Mouse (Mus musculus) heart, embryonic 14.5 days (tissue): ENCODE data around the gene Lect2. TPM values are rescaled to one million over a fixed set of nuclear protein-coding genes. Genes with fewer than 3 reads are reported as not detected.

ENCODE experiments used
- ATAC-seq: fragments of 200-750 bp; cut with Nextera tagmentation; 2 replicates; pipeline ENCODE4 v1.8.0; 2017; ENCODE audit warnings: low read depth, moderate TSS enrichment; ENCODE audit not compliant: insufficient number of reproducible peaks, insufficient read depth, low FRiP score
- H3K27ac ChIP-seq, 2 experiments: fragments of 200-500 bp in 1 of 2; fragments of 300-500 bp in 1 of 2; sonication (generic) in 1 of 2; replicated peaks in 1 of 2; 2 replicates each; pipeline ENCODE4 v1.5.1; 2012 to 2014; ENCODE audit warnings: low read depth in 2 of 2, low read length in 2 of 2, control low read depth in 1 of 2, mild to moderate bottlenecking in 1 of 2, mixed read lengths in 1 of 2; ENCODE audit not compliant: control insufficient read depth in 1 of 2, insufficient read depth in 1 of 2
- H3K27me3 ChIP-seq: fragments of 300-500 bp; sonication (generic); 2 replicates; pipeline ENCODE4 v1.6.1; 2014; ENCODE audit warnings: mild to moderate bottlenecking, low read length, control low read depth; ENCODE audit not compliant: control insufficient read depth, insufficient read depth
- H3K36me3 ChIP-seq: fragments of 300-500 bp; sonication (generic); 2 replicates; pipeline ENCODE4 v1.6.1; 2014; ENCODE audit warnings: mild to moderate bottlenecking, control low read depth, low read length, mixed read lengths; ENCODE audit not compliant: control insufficient read depth, insufficient read depth
- H3K4me1 ChIP-seq, 2 experiments: fragments of 200-500 bp in 1 of 2; fragments of 300-500 bp in 1 of 2; sonication (generic) in 1 of 2; 2 replicates each; pipeline ENCODE4 v1.6.1; 2012 to 2014; ENCODE audit warnings: low read length in 2 of 2, control low read depth in 1 of 2, mixed read lengths in 1 of 2; ENCODE audit not compliant: control insufficient read depth in 2 of 2, insufficient read depth in 2 of 2
- H3K4me2 ChIP-seq: fragments of 300-500 bp; sonication (generic); 2 replicates; pipeline ENCODE4 v1.6.1; 2014; ENCODE audit warnings: mild to moderate bottlenecking, low read length
- H3K4me3 ChIP-seq, 2 experiments: fragments of 200-500 bp in 1 of 2; fragments of 300-500 bp in 1 of 2; sonication (generic) in 1 of 2; 2 replicates each; pipeline ENCODE4 v1.5.1; 2012 to 2014; ENCODE audit warnings: low read length in 2 of 2, mild to moderate bottlenecking in 2 of 2, control low read depth in 1 of 2, low read depth in 1 of 2, moderate library complexity in 1 of 2; ENCODE audit not compliant: control insufficient read depth in 1 of 2, insufficient read depth in 1 of 2
- H3K9ac ChIP-seq: fragments of 300-500 bp; sonication (generic); 2 replicates; pipeline ENCODE4 v1.6.1; 2014; ENCODE audit warnings: mild to moderate bottlenecking, low read length
- H3K9me3 ChIP-seq: fragments of 300-500 bp; sonication (generic); 2 replicates; pipeline ENCODE4 v1.6.1; 2016; ENCODE audit warnings: low read length, control low read depth; ENCODE audit not compliant: control insufficient read depth
- WGBS: fragments of 180-500 bp; shearing (Covaris S2); extraction: QIAGEN DNeasy Blood & Tissue Kit; methylation state at CpG from one replicate; pipeline ENCODE4 v1.1.7; 2014; 5-methylcytosine and 5-hydroxymethylcytosine counted together
- polyA plus RNA-seq: library from polyadenylated mRNA; unstranded; fragments of >200 nt; fragmentation: Nextera tagmentation; extraction: Ambion mirVana; gene quantifications from 2 replicates; pipeline ENCODE4 v1.2.1, GENCODE M21; 2014

Gene Lect2
- polyA plus RNA-seq, 1 experiment from 2014 or later = not detected

- no peaks in the 10 kb centered on the region for H3K27me3 ChIP-seq
- WGBS = 81% methylated on average over 2 of the region's 2 CpGs
These were observed 38.5 kb downstream of the Lect2 start for GRCm38 (mm10) chr13:56509796-56510195.

GRCm38 (mm10) chr13:56506871-56507496, 41.3 kb downstream of the Lect2 start:
- H3K27ac ChIP-seq = no peak overlapping the region
- ATAC-seq = no peak
- no peak overlapping the region for H3K9ac ChIP-seq
- no peak overlapping the region for H3K4me2 ChIP-seq
- 74% methylated on average over 6 of the region's 6 CpGs for WGBS
- no peaks in the 10 kb centered on the region for H3K9me3 ChIP-seq
- H3K4me1 ChIP-seq = no peaks in the 10 kb centered on the region
- no peaks in the 10 kb centered on the region for H3K36me3 ChIP-seq
- H3K4me3 ChIP-seq = no peak overlapping the region
- H3K27me3 ChIP-seq = 0 out of 2 replicates have a peak, but pooled peaks cover 4% of the 10 kb centered on the region

More at GRCm38 (mm10) chr13:56509796-56510195, 38.5 kb downstream of the Lect2 start:
- H3K4me2 ChIP-seq = no peak overlapping the region
- H3K36me3 ChIP-seq = no peaks in the 10 kb centered on the region
- no peaks in the 10 kb centered on the region for H3K4me1 ChIP-seq
- no peak overlapping the region for H3K27ac ChIP-seq
- no peak overlapping the region for H3K4me3 ChIP-seq
- H3K9ac ChIP-seq = no peak overlapping the region
- H3K9me3 ChIP-seq = no peaks in the 10 kb centered on the region
- ATAC-seq = no peak

DNA sequence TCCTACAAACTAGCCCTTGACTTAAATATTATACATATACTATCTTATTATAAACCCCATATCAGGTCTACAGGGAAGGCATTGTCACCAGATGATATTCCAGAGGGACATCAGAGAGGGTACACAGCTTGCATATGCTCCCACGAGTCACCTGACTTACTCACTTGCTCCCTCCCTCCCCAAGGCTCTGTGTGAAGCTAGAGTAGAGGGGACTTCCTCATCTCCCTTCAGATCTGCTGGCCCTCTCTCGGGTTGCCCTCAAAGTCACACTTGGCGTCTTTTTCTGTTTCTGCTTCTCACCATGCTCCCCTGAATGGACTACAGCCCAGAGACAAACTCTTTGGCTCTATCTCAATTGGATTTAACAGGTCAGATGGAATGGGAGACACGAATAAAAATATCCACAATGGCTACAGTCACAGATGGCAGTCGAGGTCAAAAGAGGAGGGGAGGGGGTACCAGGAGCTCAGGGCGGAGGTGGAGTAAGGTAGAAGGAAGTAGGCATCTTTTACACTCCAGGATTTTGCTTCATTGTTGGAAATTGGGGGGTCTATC, 46.4 kb downstream of the Lect2 start:
- Histone ChIP-seq H3K4me2 (no peak overlapping the region), H3K27ac (no peak overlapping the region), H3K4me3 (no peak overlapping the region), H3K9ac (no peak overlapping the region), H3K27me3 (0 out of 2 replicates have a peak, but pooled peaks cover 4% of the 10 kb centered on the region), H3K9me3 (peaks cover 2% of the 10 kb centered on the region; the same call in 1 of the 2 replicates), H3K36me3 (no peaks in the 10 kb centered on the region), H3K4me1 (no peaks in the 10 kb centered on the region)
- WGBS = 54% methylated on average over 6 of the region's 6 CpGs
- no peak for ATAC-seq

DNA sequence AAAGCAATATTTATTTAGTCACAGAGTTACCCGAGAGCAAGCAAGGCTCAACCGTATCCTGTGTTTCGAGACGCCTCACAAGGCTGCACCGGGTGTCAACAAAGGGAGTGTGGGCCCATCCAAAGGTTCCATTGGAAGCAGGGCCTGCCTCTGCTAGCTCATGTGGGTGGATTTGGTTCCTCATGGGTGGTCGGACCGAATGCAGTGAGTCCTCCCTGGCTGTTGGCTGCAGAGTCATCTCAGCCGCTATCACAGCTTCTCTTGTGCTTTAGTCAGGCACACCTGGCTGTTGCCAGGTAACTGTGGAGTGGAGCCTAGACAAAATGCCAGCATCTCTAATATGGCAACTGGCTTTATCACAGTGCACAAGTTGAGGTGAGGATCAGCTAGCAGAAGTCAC, 47.7 kb downstream of the Lect2 start:
- 86% methylated on average over 8 of the region's 8 CpGs for WGBS
- H3K4me1 ChIP-seq = no peaks in the 10 kb centered on the region
- no peak overlapping the region for H3K9ac ChIP-seq
- no peak for ATAC-seq
- H3K4me3 ChIP-seq = no peak overlapping the region
- no peaks in the 10 kb centered on the region for H3K36me3 ChIP-seq
- no peak overlapping the region for H3K4me2 ChIP-seq
- peaks cover 2% of the 10 kb centered on the region; the same call in 1 of the 2 replicates for H3K9me3 ChIP-seq
- 0 out of 2 replicates have a peak, but pooled peaks cover 4% of the 10 kb centered on the region for H3K27me3 ChIP-seq
- H3K27ac ChIP-seq = no peak overlapping the region

DNA sequence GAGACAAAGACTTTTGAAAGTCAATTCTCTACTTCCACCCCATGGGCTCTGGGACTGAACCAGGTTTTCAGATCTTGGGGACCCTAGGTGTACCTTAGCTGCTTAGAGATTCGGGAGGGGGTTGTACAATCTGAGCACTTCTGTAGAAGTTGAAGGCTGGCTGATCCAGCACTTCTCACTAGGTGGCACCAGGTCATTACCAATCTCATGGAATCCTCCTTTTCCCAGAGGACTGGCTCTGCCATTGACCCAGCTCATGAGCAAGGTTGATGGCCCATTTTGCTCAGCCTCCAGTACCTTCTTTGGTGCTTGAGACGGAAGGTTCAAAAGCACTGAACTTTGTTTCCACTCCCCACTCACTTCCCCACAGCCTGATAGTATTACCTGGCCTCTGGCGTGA, 48.2 kb downstream of the Lect2 start:
- Histone ChIP-seq H3K27ac (no peak overlapping the region), H3K36me3 (no peaks in the 10 kb centered on the region), H3K9me3 (peaks cover 2% of the 10 kb centered on the region; the same call in 1 of the 2 replicates), H3K4me3 (no peak overlapping the region), H3K9ac (no peak overlapping the region), H3K27me3 (0 out of 2 replicates have a peak, but pooled peaks cover 4% of the 10 kb centered on the region), H3K4me1 (no peaks in the 10 kb centered on the region), H3K4me2 (no peak overlapping the region)
- no peak for ATAC-seq
- 63% methylated on average over 3 of the region's 3 CpGs for WGBS

DNA sequence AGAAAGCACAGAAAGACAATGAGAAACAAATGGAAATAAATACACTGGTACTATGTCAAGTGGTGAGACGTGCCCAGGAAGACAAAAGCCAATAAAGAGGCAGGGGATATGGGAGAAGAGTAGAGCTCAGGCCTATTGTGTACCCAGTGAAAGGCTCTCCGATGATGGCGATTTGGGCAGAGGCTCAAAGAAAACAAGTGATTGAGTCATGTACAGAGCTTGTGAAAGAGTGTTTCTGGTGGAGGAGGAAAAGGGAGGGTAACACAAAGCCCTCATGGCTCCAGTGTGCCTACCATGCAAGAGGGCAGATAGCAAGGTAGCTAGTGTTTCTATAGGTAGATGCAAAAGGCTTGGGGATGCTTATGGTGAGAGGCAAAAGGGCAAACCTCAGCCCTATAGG, 53.9 kb downstream of the Lect2 start:
- 63% methylated on average over 3 of the region's 3 CpGs for WGBS
- ATAC-seq = no peak
- H3K9ac ChIP-seq = no peak overlapping the region
- no peaks in the 10 kb centered on the region for H3K36me3 ChIP-seq
- no peak overlapping the region for H3K4me2 ChIP-seq
- no peak overlapping the region for H3K4me3 ChIP-seq
- peaks cover 5% of the 10 kb centered on the region for H3K9me3 ChIP-seq
- H3K27ac ChIP-seq = no peak overlapping the region
- no peaks in the 10 kb centered on the region for H3K27me3 ChIP-seq
- H3K4me1 ChIP-seq = no peaks in the 10 kb centered on the region; a peak in 1 of 4 replicates
